ENCODE assay signal across 7 mouse cellular contexts in the genomic region with DNA sequence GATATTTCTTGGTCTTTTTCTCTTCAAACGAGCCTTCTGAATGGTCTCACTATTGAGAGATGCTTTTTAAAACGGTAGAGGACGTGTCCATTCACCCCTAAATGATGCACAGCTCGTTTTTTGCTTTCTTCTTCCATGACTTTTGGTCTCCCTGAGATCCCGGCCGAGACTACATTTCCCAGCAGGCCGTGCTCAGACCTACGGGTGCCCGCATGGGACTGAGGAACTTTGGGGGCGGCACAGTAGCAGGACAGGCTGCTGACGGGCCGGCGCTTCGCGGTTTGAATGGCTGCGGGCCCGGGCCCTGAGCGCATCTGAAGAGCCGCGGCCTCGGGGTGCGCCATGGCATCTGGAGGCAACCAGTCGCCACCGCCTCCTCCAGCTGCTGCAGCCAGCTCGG. TPM values are rescaled to one million over a fixed set of nuclear protein-coding genes. Genes with fewer than 3 reads are reported as not detected.
DNase-seq lines count a peak whose midpoint lies in the region; ATAC-seq lines count a peak whose summit lies in the region.

A gene (plus strand): TSS at position 224 of the 400 bp plus-strand sequence.

- no peaks in the 10 kb centered on the region for H3K27me3 ChIP-seq in intestine, embryonic 16.5 days (replicated peaks; ENCODE audit: control insufficient read depth, insufficient read depth, low read length)
- no peaks in the 10 kb centered on the region for H3K27me3 ChIP-seq in midbrain, embryonic 11.5 days (ENCODE audit: control insufficient read depth, insufficient read depth, low read length)

- ATAC-seq in intestine, embryonic 16.5 days = peak; percentile 96
- peak; percentile 97 for ATAC-seq in midbrain, embryonic 11.5 days (ENCODE audit: low FRiP score)

- peak within 1 kb of the TSS; percentile 71 for H3K27ac ChIP-seq in intestine, embryonic 16.5 days (ENCODE audit: low read length)
- 0 out of 2 replicates have a peak within 1 kb of the TSS, but pooled peaks have one; percentile 22 for H3K27ac ChIP-seq in midbrain, embryonic 11.5 days (ENCODE audit: low read depth, low read length)

- DNase-seq in adrenal gland, adult 8-10 months = peak; percentile 96
- peak; percentile 93 for DNase-seq in embryo, embryonic 9.5 days (ENCODE audit: extremely low spot score)
- peak; percentile 86 to 93 for DNase-seq in gastrocnemius, postnatal 4 days (ENCODE audit: low spot score in 2 of 2)
- peak; percentile 97 to 98 for DNase-seq in left cerebral cortex, postnatal 36 days (ENCODE audit: low spot score in 2 of 2)
- peak; percentile 100 for DNase-seq in midbrain, embryonic 11.5 days (ENCODE audit: low spot score, missing footprints)
- peak; percentile 87 for DNase-seq in skeletal muscle tissue, adult 2 months (ENCODE audit: low read depth, low spot score)

- intact Hi-C loops in left cerebral cortex, postnatal 36 days (cut with DNase I) = no loop called here

- peak within 1 kb of the TSS; percentile 78 for H3K4me3 ChIP-seq in intestine, embryonic 16.5 days (ENCODE audit: low read length)
- peak within 1 kb of the TSS; percentile 69 for H3K4me3 ChIP-seq in midbrain, embryonic 11.5 days (ENCODE audit: low read depth, low read length)

- under 1% methylated on average over 25 of the region's 25 CpGs for WGBS in intestine, embryonic 16.5 days
- WGBS in midbrain, embryonic 11.5 days = under 1% methylated on average over 25 of the region's 25 CpGs

- no peaks in the 10 kb centered on the region for H3K36me3 ChIP-seq in intestine, embryonic 16.5 days (ENCODE audit: control insufficient read depth, insufficient read depth, low read length)
- no peaks in the 10 kb centered on the region for H3K36me3 ChIP-seq in midbrain, embryonic 11.5 days (ENCODE audit: control insufficient read depth, insufficient read depth, low read length)

- no peaks in the 10 kb centered on the region for H3K9me3 ChIP-seq in intestine, embryonic 16.5 days (ENCODE audit: control insufficient read depth, low read length)
- H3K9me3 ChIP-seq in midbrain, embryonic 11.5 days (ENCODE audit: control insufficient read depth, low read length) = no peaks in the 10 kb centered on the region

- peak within 1 kb of the TSS; percentile 63 for H3K4me2 ChIP-seq in intestine, embryonic 16.5 days (ENCODE audit: low read depth, low read length)
- H3K4me2 ChIP-seq in midbrain, embryonic 11.5 days = peak within 1 kb of the TSS; percentile 66

- peak within 1 kb of the TSS; percentile 81 for H3K9ac ChIP-seq in intestine, embryonic 16.5 days (ENCODE audit: low read depth, low read length)
- H3K9ac ChIP-seq in midbrain, embryonic 11.5 days (ENCODE audit: low read length) = peak within 1 kb of the TSS; percentile 73

- peaks cover 8% of the 10 kb centered on the region for H3K4me1 ChIP-seq in intestine, embryonic 16.5 days (ENCODE audit: control insufficient read depth, insufficient read depth, low read length)
- H3K4me1 ChIP-seq in midbrain, embryonic 11.5 days (ENCODE audit: control insufficient read depth, insufficient read depth, low read length) = peaks cover 4% of the 10 kb centered on the region

RNA-seq across cellular contexts. Expression of the gene that starts here (rescaled TPM):
- total RNA-seq in adrenal gland, adult 8-10 months (2022) = 10 to 100 TPM; 45.4 to 58.2 (median 54.8) TPM
- total RNA-seq in gastrocnemius, postnatal 4 days (2021) = 10 to 100 TPM; 17.2 to 22.2 TPM
- polyA plus RNA-seq in intestine, embryonic 16.5 days (2015; fragmentation: Nextera tagmentation; extraction: Ambion mirVana) = 11.7 and 13.0 TPM in 2 replicates
- total RNA-seq in left cerebral cortex, postnatal 36 days (2021) = 10 to 100 TPM; 35.5 to 45.7 TPM
- polyA plus RNA-seq in midbrain, embryonic 11.5 days (2014; fragmentation: Nextera tagmentation; extraction: Ambion mirVana) = 13.6 and 15.7 TPM in 2 replicates

Comparison
In these comparisons a context has a peak if more than half of its experiments do, and no peak if none do; other contexts are left out.
1. Peak in every context shown above with its lines: DNase-seq, ATAC-seq, H3K4me3 ChIP-seq and H3K27ac ChIP-seq.